Mouse (Mus musculus) kidney, postnatal 0 days (tissue): Measurements from ENCODE around the gene Ackr1. TPM values are rescaled to one million over a fixed set of nuclear protein-coding genes. Genes with fewer than 3 reads are reported as not detected.
A peak's percentile ranks its signal among the peaks of the same experiment; 100 is the strongest.

Source experiments
- ATAC-seq: fragments of 200-750 bp; cut with Nextera tagmentation; replicated peaks from 2 replicates; pipeline ENCODE4 v1.8.0; 2017; ENCODE audit warnings: low read depth, moderate number of reproducible peaks, moderate TSS enrichment, moderate library complexity; ENCODE audit not compliant: low FRiP score
- DNase-seq: peaks from one replicate; pipeline ENCODE4 v3.0.0-alpha.2; 2016; ENCODE audit warnings: low spot score
- H3K27ac ChIP-seq: fragments of 300-500 bp; sonication (generic); 2 replicates; pipeline ENCODE4 v1.5.1; 2014; ENCODE audit warnings: mild to moderate bottlenecking
- H3K27me3 ChIP-seq: fragments of 300-500 bp; sonication (generic); 2 replicates; pipeline ENCODE4 v1.6.1; 2014; ENCODE audit warnings: low read length, mixed read lengths; ENCODE audit not compliant: insufficient read depth
- H3K36me3 ChIP-seq: fragments of 300-500 bp; sonication (generic); 2 replicates; pipeline ENCODE4 v1.6.1; 2014; ENCODE audit warnings: low read length, mixed read lengths; ENCODE audit not compliant: insufficient read depth
- H3K4me1 ChIP-seq: fragments of 300-500 bp; sonication (generic); replicated peaks from 2 replicates; pipeline ENCODE4 v1.6.1; 2014; ENCODE audit warnings: antibody characterized with exemption, low read length, mixed read lengths; ENCODE audit not compliant: insufficient read depth
- H3K4me2 ChIP-seq: fragments of 300-500 bp; sonication (generic); 2 replicates; pipeline ENCODE4 v1.6.1; 2014; ENCODE audit warnings: mild to moderate bottlenecking, low read length, moderate library complexity, mixed read lengths
- H3K4me3 ChIP-seq: fragments of 300-500 bp; sonication (generic); replicated peaks from 2 replicates; pipeline ENCODE4 v1.5.1; 2014; ENCODE audit warnings: low read depth, low read length
- H3K9ac ChIP-seq: fragments of 300-500 bp; sonication (generic); 2 replicates; pipeline ENCODE4 v1.6.1; 2014; ENCODE audit warnings: low read depth, low read length
- H3K9me3 ChIP-seq: fragments of 300-500 bp; sonication (generic); replicated peaks from 2 replicates; pipeline ENCODE4 v1.6.1; 2016; ENCODE audit warnings: low read length, inconsistent platforms, mixed read lengths
- CTCF ChIP-seq: IDR thresholded peaks from 2 replicates; pipeline ENCODE4 v1.5.1; 2016; ENCODE audit warnings: antibody characterized with exemption, low read depth, mild to moderate bottlenecking, moderate library complexity
- WGBS: fragments of 180-500 bp; shearing (Covaris S2); extraction: QIAGEN DNeasy Blood & Tissue Kit; methylation state at CpG from one replicate; pipeline ENCODE4 v1.1.7; 2014; 5-methylcytosine and 5-hydroxymethylcytosine counted together
- polyA plus RNA-seq: library from polyadenylated mRNA; unstranded; fragments of >200 nt; fragmentation: Nextera tagmentation; extraction: Ambion mirVana; gene quantifications from 2 replicates; pipeline ENCODE4 v1.2.1, GENCODE M21; 2015

Ackr1 gene
- polyA plus RNA-seq, 1 experiment from 2014 or later = 0.13 TPM

DNA sequence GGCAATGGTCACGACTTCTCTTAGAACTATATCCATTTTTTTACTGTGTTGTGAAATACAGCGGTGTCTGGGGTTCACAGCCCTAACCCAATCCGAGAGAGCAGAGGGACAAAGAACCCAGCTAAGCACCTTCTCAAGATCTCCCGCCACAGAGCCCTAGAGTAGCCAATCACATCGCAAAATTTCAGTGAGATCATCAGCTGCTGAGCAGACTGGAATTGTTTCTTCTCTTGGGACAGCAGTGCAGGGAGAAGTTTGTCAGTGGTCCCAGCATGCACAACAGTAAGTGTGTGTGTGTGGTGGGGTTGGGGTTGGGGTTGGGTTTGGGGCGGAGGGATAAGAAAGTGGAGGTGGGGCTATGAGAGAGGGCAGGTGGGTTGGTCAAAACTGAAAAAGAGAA, 16.4 kb upstream of the Ackr1 start:
- 5% methylated on average over 6 of the region's 6 CpGs for WGBS
- Histone ChIP-seq H3K9me3 (no peaks in the 10 kb centered on the region), H3K4me3 (no peak overlapping the region), H3K27me3 (no peaks in the 10 kb centered on the region), H3K27ac (no peak overlapping the region), H3K4me2 (peak overlapping the region; percentile 34; the same call in 1 of the 2 replicates), H3K36me3 (no peaks in the 10 kb centered on the region), H3K4me1 (0 out of 2 replicates have a peak, but pooled peaks cover 3% of the 10 kb centered on the region), H3K9ac (no peak overlapping the region)
- ATAC-seq (peak; percentile 75), DNase-seq (peak; percentile 42)
- no peak for TF ChIP-seq CTCF

- no peaks in the 10 kb centered on the region for H3K27me3 ChIP-seq
- no peak for ATAC-seq
- DNase-seq = no peak
- H3K9ac ChIP-seq = no peak overlapping the region
- no peak overlapping the region for H3K4me3 ChIP-seq
- H3K27ac ChIP-seq = no peak overlapping the region
- H3K9me3 ChIP-seq = no peaks in the 10 kb centered on the region
- 0 out of 2 replicates have a peak, but pooled peaks cover 3% of the 10 kb centered on the region for H3K4me1 ChIP-seq
- 69% methylated on average over 5 of the region's 5 CpGs for WGBS
- no peak for TF ChIP-seq CTCF
- no peaks in the 10 kb centered on the region for H3K36me3 ChIP-seq
- H3K4me2 ChIP-seq = no peak overlapping the region
Measured at GRCm38 (mm10) chr1:173349192-173349591, 15.6 kb upstream of the Ackr1 start.

GRCm38 (mm10) chr1:173348527-173348926, 15.0 kb upstream of the Ackr1 start:
- Histone ChIP-seq H3K9ac (no peak overlapping the region), H3K4me3 (no peak overlapping the region), H3K36me3 (no peaks in the 10 kb centered on the region), H3K9me3 (no peaks in the 10 kb centered on the region), H3K27me3 (no peaks in the 10 kb centered on the region), H3K27ac (no peak overlapping the region), H3K4me1 (0 out of 2 replicates have a peak, but pooled peaks cover 3% of the 10 kb centered on the region), H3K4me2 (no peak overlapping the region)
- peak; percentile 11 for DNase-seq
- TF ChIP-seq CTCF = no peak
- WGBS = 6% methylated on average over 1 of the region's 1 CpGs
- ATAC-seq = no peak

GRCm38 (mm10) chr1:173345112-173345511, 11.6 kb upstream of the Ackr1 start:
- Histone ChIP-seq H3K27ac (no peak overlapping the region), H3K27me3 (no peaks in the 10 kb centered on the region), H3K9me3 (no peaks in the 10 kb centered on the region), H3K36me3 (no peaks in the 10 kb centered on the region), H3K4me1 (no peaks in the 10 kb centered on the region), H3K4me3 (no peak overlapping the region), H3K4me2 (no peak overlapping the region), H3K9ac (no peak overlapping the region)
- DNase-seq = no peak
- 91% methylated on average over 4 of the region's 4 CpGs for WGBS
- no peak for TF ChIP-seq CTCF
- no peak for ATAC-seq

GRCm38 (mm10) chr1:173343934-173344333, 10.4 kb upstream of the Ackr1 start:
- Histone ChIP-seq H3K27me3 (no peaks in the 10 kb centered on the region), H3K36me3 (no peaks in the 10 kb centered on the region), H3K4me3 (no peak overlapping the region), H3K9ac (no peak overlapping the region), H3K27ac (no peak overlapping the region), H3K9me3 (no peaks in the 10 kb centered on the region), H3K4me2 (no peak overlapping the region), H3K4me1 (no peaks in the 10 kb centered on the region)
- ATAC-seq (no peak), DNase-seq (no peak)
- TF ChIP-seq CTCF = no peak
- 76% methylated on average over 3 of the region's 3 CpGs for WGBS

GRCm38 (mm10) chr1:173342425-173342824, 8.9 kb upstream of the Ackr1 start:
- no peak for TF ChIP-seq CTCF
- Histone ChIP-seq H3K4me1 (no peaks in the 10 kb centered on the region), H3K9me3 (no peaks in the 10 kb centered on the region), H3K36me3 (no peaks in the 10 kb centered on the region), H3K9ac (no peak overlapping the region), H3K4me3 (no peak overlapping the region), H3K4me2 (no peak overlapping the region), H3K27me3 (no peaks in the 10 kb centered on the region), H3K27ac (no peak overlapping the region)
- ATAC-seq (no peak), DNase-seq (no peak)
- WGBS = 89% methylated on average over 1 of the region's 1 CpGs

DNA sequence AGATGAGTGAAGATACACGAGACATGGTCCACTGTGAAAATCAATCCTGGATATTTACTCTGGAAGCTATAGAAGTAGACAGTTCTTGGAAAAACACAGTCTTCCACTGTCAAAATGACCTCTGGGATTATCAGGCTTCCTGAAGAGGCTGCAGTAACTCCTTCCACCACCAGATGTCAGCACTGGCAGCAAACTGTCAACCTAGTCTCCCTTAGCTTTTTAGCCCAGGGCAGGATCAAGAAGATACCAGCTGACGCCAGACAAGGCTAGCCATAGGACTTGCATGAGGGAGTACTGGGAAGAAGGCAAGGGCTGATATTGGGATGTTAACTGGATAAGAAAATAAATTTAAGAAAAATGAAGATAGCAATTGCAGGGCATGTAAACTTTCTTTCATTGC, 6.0 kb upstream of the Ackr1 start:
- WGBS = 2% methylated on average over 2 of the region's 2 CpGs
- Histone ChIP-seq H3K4me3 (no peak overlapping the region), H3K4me1 (no peaks in the 10 kb centered on the region), H3K36me3 (no peaks in the 10 kb centered on the region), H3K9me3 (no peaks in the 10 kb centered on the region), H3K9ac (no peak overlapping the region), H3K27ac (no peak overlapping the region), H3K27me3 (no peaks in the 10 kb centered on the region), H3K4me2 (no peak overlapping the region)
- DNase-seq (peak; percentile 67), ATAC-seq (no peak)
- TF ChIP-seq CTCF = peak; percentile 90
